Mouse (Mus musculus) thymus, adult 18-20 months (tissue): ENCODE data around the gene Rap1b.

Experiments used
- DNase-seq, 2 experiments: peaks; one replicate each; pipeline ENCODE4 v3.0.0; 2022; ENCODE audit warnings: mixed read lengths in 2 of 2

The Rap1b gene

DNA sequence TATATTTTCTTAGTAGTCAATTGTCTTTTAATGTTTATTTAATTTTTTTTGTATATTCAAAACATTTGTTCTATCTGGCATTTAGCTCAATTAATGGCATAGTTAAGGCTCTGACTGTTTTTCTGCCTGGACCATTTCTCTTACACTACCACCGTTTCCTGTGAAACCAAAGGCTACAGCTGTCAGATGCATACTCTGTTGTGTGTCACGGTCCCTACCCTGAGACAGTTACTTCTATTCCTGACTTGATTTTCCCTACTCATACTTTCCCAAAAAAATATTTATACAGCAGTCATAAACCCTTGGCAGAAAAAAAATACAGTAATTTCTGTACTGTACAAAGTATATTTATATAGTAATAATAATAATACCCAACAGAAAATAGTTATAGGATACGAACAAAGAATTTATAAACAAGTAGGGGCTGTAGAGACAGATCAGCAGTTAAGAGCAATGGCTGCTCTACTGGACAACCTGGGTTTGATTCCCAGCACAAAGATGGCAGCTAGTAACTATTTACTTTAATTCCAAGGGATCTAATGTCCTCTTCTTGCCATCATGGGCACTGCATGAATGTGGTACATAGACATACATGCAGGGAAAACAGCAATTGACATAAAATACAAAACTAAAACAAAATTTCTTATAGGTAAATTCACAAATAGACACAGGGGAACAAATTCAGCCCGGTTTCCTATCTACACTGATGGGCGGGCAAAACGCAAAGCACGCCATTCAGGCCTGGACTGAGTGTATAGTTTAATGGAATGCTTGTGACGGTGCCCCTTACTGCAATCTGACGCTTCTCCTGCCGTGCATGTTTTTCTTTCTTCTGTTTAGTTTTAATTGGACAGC, 78.3 kb downstream of the Rap1b start:
- DNase-seq: no peak

DNA sequence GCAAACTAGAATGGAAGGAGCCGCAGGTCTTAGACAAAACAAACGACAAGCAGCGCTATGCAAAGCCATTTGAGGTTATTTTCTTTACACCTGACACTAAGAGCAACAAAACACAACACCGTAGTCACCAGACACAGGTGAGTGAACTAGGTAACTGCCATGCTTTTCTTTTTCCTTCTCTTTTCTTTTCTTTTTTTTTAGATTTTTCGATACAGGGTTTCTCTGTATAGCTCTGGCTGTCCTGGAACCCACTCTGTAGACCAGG, 79.0 kb downstream of the Rap1b start:
- no peak for DNase-seq

DNA sequence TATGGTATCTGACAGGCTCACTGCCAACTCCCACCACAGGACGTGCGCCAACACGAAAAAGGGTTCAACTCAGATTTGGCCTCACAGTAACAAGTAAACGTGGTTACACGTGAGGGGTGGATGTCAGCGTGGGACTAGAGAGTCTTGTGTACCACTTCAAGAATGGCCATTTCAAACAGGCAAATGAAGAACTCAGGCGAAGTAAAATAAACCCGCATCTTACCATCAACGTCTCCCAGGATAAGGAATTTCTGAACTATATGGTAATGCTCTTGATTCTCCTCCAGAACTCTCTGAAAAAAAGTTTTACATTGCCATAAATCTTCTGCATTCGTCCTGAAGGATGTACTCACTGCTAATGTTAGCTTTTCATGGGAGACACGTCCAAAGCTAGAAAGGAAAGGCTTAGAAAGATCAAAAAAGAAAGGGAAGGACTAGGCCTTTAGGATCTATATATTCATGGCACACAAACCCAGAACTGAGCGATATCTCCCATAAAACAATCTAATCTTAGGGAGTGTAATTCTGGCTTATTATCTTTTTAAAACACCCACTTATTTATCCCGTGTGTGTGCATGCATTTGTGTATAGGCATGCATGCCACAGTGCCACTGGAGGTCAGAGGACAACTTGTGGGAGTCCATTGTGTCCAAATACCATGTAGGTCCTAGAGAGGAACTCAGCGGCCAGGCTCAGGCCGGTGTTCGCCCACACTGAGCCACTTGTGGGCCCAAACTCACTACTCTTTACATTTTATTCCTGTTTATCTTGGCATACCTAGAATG, 79.5 kb downstream of the Rap1b start:
- DNase-seq: no peak

DNA sequence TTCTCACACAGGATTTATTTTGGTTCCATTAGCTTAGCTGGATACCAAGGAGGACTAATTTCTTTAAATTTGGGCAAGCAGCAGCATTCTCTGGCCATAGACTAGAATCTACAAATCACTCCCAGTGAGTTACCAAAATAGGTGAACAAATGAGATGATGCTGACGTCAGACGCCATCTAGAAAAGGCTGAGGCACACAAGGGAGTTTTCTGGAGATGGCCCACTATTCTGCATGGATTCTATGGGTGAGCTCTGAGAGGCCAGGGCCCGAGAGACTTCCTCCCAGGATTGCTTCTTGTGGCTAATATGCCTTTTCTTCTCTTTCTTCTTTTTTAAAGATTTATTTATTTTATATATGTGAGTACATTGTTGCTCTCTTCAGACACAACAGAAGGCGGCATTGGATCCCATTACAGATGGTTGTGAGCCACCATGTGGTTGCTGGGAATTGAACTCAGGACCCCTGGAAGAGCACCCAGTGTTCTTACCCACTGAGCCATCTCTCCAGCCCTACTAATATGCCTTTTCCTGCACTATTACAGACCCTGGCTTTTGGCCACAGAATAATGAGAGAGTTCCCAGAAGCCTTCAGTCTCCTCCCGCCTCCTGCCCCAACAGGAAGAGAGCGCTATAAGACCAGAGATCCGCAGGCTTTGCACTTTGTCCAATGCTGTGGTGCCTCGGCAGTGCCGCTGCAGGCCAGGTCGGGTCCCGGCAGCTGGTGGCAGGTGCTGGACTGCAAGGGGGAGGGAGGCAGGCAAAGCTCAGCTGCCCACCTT, 80.5 kb downstream of the Rap1b start:
- no peak for DNase-seq

DNA sequence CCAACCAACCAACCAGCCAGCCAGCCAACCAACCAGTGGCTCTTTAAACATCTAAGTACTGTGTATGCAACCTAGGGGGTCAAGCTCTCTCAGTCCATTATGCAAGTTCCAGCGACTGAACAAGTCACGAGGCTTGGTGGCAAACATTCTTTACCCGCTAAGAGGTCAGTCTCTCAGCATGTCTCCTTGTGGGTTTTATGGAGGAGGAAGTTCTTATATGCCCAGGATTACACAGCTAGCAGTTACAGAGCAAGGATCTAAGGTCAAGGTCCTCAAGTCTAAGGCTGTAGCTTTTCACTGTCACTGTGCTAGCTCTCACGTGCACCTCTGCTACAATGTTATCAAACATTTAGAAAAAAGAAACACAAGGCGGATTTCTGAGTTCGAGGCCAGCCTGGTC, 81.2 kb downstream of the Rap1b start:
- DNase-seq: no peak
